Mouse (Mus musculus) hindbrain, embryonic 12.5 days (tissue): ENCODE measurements around the gene Cstad. TPM values are rescaled to one million over a fixed set of nuclear protein-coding genes. Genes with fewer than 3 reads are reported as not detected.

Source experiments
- ATAC-seq: fragments of 200-750 bp; cut with Nextera tagmentation; 2 replicates; pipeline ENCODE4 v1.8.0; 2017; ENCODE audit warnings: moderate TSS enrichment; ENCODE audit not compliant: low FRiP score
- H3K27ac ChIP-seq: fragments of 300-500 bp; sonication (generic); 2 replicates; pipeline ENCODE4 v1.5.1; 2016; ENCODE audit warnings: mild to moderate bottlenecking
- H3K27me3 ChIP-seq: fragments of 300-500 bp; sonication (generic); 2 replicates; pipeline ENCODE4 v1.6.1; 2016; ENCODE audit warnings: mild to moderate bottlenecking
- H3K36me3 ChIP-seq: fragments of 300-500 bp; sonication (generic); 2 replicates; pipeline ENCODE4 v1.6.1; 2016; ENCODE audit warnings: mild to moderate bottlenecking
- H3K4me1 ChIP-seq: fragments of 300-500 bp; sonication (generic); 2 replicates; pipeline ENCODE4 v1.6.1; 2016
- H3K4me2 ChIP-seq: fragments of 300-500 bp; sonication (generic); replicated peaks from 2 replicates; pipeline ENCODE4 v1.6.1; 2016; ENCODE audit warnings: mild to moderate bottlenecking
- H3K4me3 ChIP-seq: fragments of 300-500 bp; sonication (generic); 2 replicates; pipeline ENCODE4 v1.5.1; 2016; ENCODE audit warnings: mild to moderate bottlenecking
- H3K9ac ChIP-seq: fragments of 300-500 bp; sonication (generic); 2 replicates; pipeline ENCODE4 v1.6.1; 2016; ENCODE audit warnings: mild to moderate bottlenecking, moderate library complexity
- H3K9me3 ChIP-seq: fragments of 300-500 bp; sonication (generic); replicated peaks from 2 replicates; pipeline ENCODE4 v1.6.1; 2016; ENCODE audit warnings: mild to moderate bottlenecking
- WGBS: fragments of 180-500 bp; shearing (Covaris S2); methylation state at CpG from one replicate; pipeline ENCODE4 v1.1.7; 2016; 5-methylcytosine and 5-hydroxymethylcytosine counted together
- polyA plus RNA-seq: library from polyadenylated mRNA; unstranded; fragments of >200 nt; fragmentation: Nextera tagmentation; extraction: Ambion mirVana; gene quantifications from 2 replicates; pipeline ENCODE4 v1.2.1, GENCODE M21; 2016

Gene Cstad
- polyA plus RNA-seq, 1 experiment from 2014 or later: 0.45 TPM

- peaks cover 88% of the 10 kb centered on the region for H3K4me1 ChIP-seq
- H3K9me3 ChIP-seq: no peaks in the 10 kb centered on the region
- peak overlapping the region; percentile 100 for H3K27ac ChIP-seq
- H3K4me3 ChIP-seq: no peak overlapping the region
- H3K9ac ChIP-seq: 0 out of 2 replicates have a peak overlapping the region, but pooled peaks have one; percentile 15
- 48% methylated on average over 13 of the region's 13 CpGs for WGBS
- no peak overlapping the region for H3K4me2 ChIP-seq
- ATAC-seq: no peak
- no peaks in the 10 kb centered on the region for H3K36me3 ChIP-seq
- H3K27me3 ChIP-seq: no peaks in the 10 kb centered on the region
Measured at GRCm38 (mm10) chr2:30656711-30657555, 62.1 kb downstream of the Cstad start.

GRCm38 (mm10) chr2:30657674-30658479 is 63.0 kb downstream of the Cstad start:
- peak overlapping the region; percentile 32 for H3K4me3 ChIP-seq
- H3K4me2 ChIP-seq: peak overlapping the region; percentile 62
- H3K9me3 ChIP-seq: no peaks in the 10 kb centered on the region
- no peaks in the 10 kb centered on the region for H3K27me3 ChIP-seq
- H3K27ac ChIP-seq: peak overlapping the region; percentile 100
- WGBS: 1% methylated on average over 42 of the region's 42 CpGs
- H3K4me1 ChIP-seq: peaks cover 81% of the 10 kb centered on the region
- H3K9ac ChIP-seq: peak overlapping the region; percentile 63
- ATAC-seq: peak; percentile 49
- no peaks in the 10 kb centered on the region for H3K36me3 ChIP-seq

- H3K36me3 ChIP-seq: no peaks in the 10 kb centered on the region
- peak overlapping the region; percentile 32 for H3K4me3 ChIP-seq
- ATAC-seq: peak; percentile 86
- no peaks in the 10 kb centered on the region for H3K27me3 ChIP-seq
- peaks cover 75% of the 10 kb centered on the region for H3K4me1 ChIP-seq
- H3K9me3 ChIP-seq: no peaks in the 10 kb centered on the region
- 0% methylated on average over 45 of the region's 45 CpGs for WGBS
- peak overlapping the region; percentile 62 for H3K4me2 ChIP-seq
- H3K27ac ChIP-seq: peak overlapping the region; percentile 100
- H3K9ac ChIP-seq: peak overlapping the region; percentile 63
Measured at GRCm38 (mm10) chr2:30658480-30658843, 63.6 kb downstream of the Cstad start.

Other genes starting within 250 kb of the Cstad start
- gene Sh3glb2, start 235.7 kb upstream of the Cstad start, polyA plus RNA-seq: 113 and 116 TPM in 2 replicates
- 29.3 and 30.7 TPM in 2 replicates for gene Miga2, start 230.8 kb upstream of the Cstad start, polyA plus RNA-seq
- 46.9 and 50.2 TPM in 2 replicates for gene Dolpp1, start 202.8 kb upstream of the Cstad start, polyA plus RNA-seq
- gene Crat, start 179.2 kb upstream of the Cstad start, polyA plus RNA-seq: 23.9 and 26.8 TPM in 2 replicates
- gene Ptpa, start 179.0 kb upstream of the Cstad start, polyA plus RNA-seq: 133 and 134 TPM in 2 replicates
- 4.7 and 4.8 TPM in 2 replicates for gene Ier5l, start 120.8 kb upstream of the Cstad start, polyA plus RNA-seq
- gene 1700001O22Rik, start 208.6 kb downstream of the Cstad start, polyA plus RNA-seq: 1.9 and 2.2 TPM in 2 replicates
- 97.2 and 102 TPM in 2 replicates for gene Ntmt1, start 212.8 kb downstream of the Cstad start, polyA plus RNA-seq
- 38.9 and 40.6 TPM in 2 replicates for gene Asb6, start 235.3 kb downstream of the Cstad start, polyA plus RNA-seq
- gene Prrx2, start 239.9 kb downstream of the Cstad start, polyA plus RNA-seq: 38.8 and 38.9 TPM in 2 replicates